Comparison of ENCODE assay signal across 26 mouse cellular contexts in genomic region chr14:79649680-79650079, GRCm38 (mm10). TPM values are rescaled to one million over a fixed set of nuclear protein-coding genes. Genes with fewer than 3 reads are reported as not detected.
"Had no signal": no experiment of that assay in that cellular context is flagged by ENCODE, and none has a peak within 500 bp of the region (broad histone marks: within the 10 kb centered on the region; RNA-seq: fewer than 3 reads in every experiment).

No protein-coding gene starts in this region.

- H3K4me3 ChIP-seq: heart, embryonic 10.5 days; heart, embryonic 12.5 days; hindbrain, embryonic 10.5 days; hindbrain, embryonic 13.5 days; hindbrain, embryonic 15.5 days; kidney, embryonic 15.5 days; left cerebral cortex, adult 2 months; limb, embryonic 15.5 days; liver, embryonic 12.5 days had no signal

- H3K27me3 ChIP-seq: heart, embryonic 12.5 days; hindbrain, embryonic 13.5 days; hindbrain, embryonic 15.5 days; limb, embryonic 15.5 days had no signal

- H3K9me3 ChIP-seq: heart, embryonic 10.5 days; heart, embryonic 12.5 days; hindbrain, embryonic 10.5 days; hindbrain, embryonic 13.5 days; hindbrain, embryonic 15.5 days; kidney, embryonic 15.5 days; limb, embryonic 15.5 days; liver, embryonic 12.5 days had no signal

- H3K36me3 ChIP-seq: heart, embryonic 10.5 days; heart, embryonic 12.5 days; hindbrain, embryonic 10.5 days; hindbrain, embryonic 13.5 days; hindbrain, embryonic 15.5 days; kidney, embryonic 15.5 days; limb, embryonic 15.5 days; liver, embryonic 12.5 days had no signal

- H3K4me1 ChIP-seq: liver, embryonic 12.5 days had no signal

- H3K4me2 ChIP-seq: heart, embryonic 12.5 days; hindbrain, embryonic 13.5 days; hindbrain, embryonic 15.5 days; kidney, embryonic 15.5 days; limb, embryonic 15.5 days; liver, embryonic 12.5 days had no signal

- DNase-seq: gastrocnemius, postnatal 14 days; gastrocnemius, postnatal 36 days; heart, adult 18-20 months; heart, postnatal 10 days; heart, postnatal 36 days; kidney, adult 11 months; kidney, adult 2 months; kidney, adult 9 months; kidney, postnatal 14 days; kidney, postnatal 36 days; layer of hippocampus, adult 9-11 months had no signal

- H3K27ac ChIP-seq: heart, embryonic 10.5 days; hindbrain, embryonic 10.5 days; hindbrain, embryonic 13.5 days; hindbrain, embryonic 15.5 days; hindbrain, postnatal 0 days; kidney, embryonic 15.5 days; kidney, postnatal 0 days; left cerebral cortex, adult 2 months; limb, embryonic 15.5 days; liver, embryonic 12.5 days; liver, embryonic 14.5 days had no signal

- H3K9ac ChIP-seq: heart, embryonic 12.5 days; hindbrain, embryonic 13.5 days; hindbrain, embryonic 15.5 days; kidney, embryonic 15.5 days; limb, embryonic 15.5 days; liver, embryonic 12.5 days; liver, embryonic 14.5 days had no signal

- ATAC-seq: hindbrain, postnatal 0 days; intestine, embryonic 16.5 days; liver, embryonic 12.5 days had no signal

RNA-seq across cellular contexts. Expression of gene Cnmd, which starts 12.3 kb away (rescaled TPM):
- total RNA-seq: heart, postnatal 10 days had no signal
- polyA plus RNA-seq: intestine, embryonic 14.5 days; large intestine, adult 2 months; liver, embryonic 12.5 days had no signal
